Mouse (Mus musculus) intestine, embryonic 14.5 days (tissue): ENCODE measurements around the gene Smim5. TPM values are rescaled to one million over a fixed set of nuclear protein-coding genes. Genes with fewer than 3 reads are reported as not detected.
A peak's percentile ranks its signal among the peaks of the same experiment; 100 is the strongest.

Source experiments
- ATAC-seq: fragments of 200-750 bp; cut with Nextera tagmentation; replicated peaks from 2 replicates; pipeline ENCODE4 v1.8.0; 2017; ENCODE audit warnings: low read depth, moderate number of reproducible peaks, moderate TSS enrichment, moderate library complexity; ENCODE audit not compliant: low FRiP score, low TSS enrichment
- DNase-seq: peaks from one replicate; pipeline ENCODE4 v3.0.0-alpha.2; 2018; ENCODE audit warnings: low spot score
- H3K27ac ChIP-seq: fragments of 300-500 bp; sonication (generic); 2 replicates; pipeline ENCODE4 v1.5.1; 2014; ENCODE audit warnings: low read depth, mild to moderate bottlenecking, control low read depth
- H3K27me3 ChIP-seq: fragments of 300-500 bp; sonication (generic); replicated peaks from 2 replicates; pipeline ENCODE4 v1.6.1; 2014; ENCODE audit warnings: low read length, control low read depth; ENCODE audit not compliant: control insufficient read depth, insufficient read depth
- H3K36me3 ChIP-seq: fragments of 300-500 bp; sonication (generic); 2 replicates; pipeline ENCODE4 v1.6.1; 2014; ENCODE audit warnings: low read length, control low read depth; ENCODE audit not compliant: control insufficient read depth, insufficient read depth
- H3K4me1 ChIP-seq: fragments of 300-500 bp; sonication (generic); replicated peaks from 2 replicates; pipeline ENCODE4 v1.6.1; 2014; ENCODE audit warnings: low read length, control low read depth, mixed read lengths; ENCODE audit not compliant: control insufficient read depth, insufficient read depth
- H3K4me2 ChIP-seq: fragments of 300-500 bp; sonication (generic); 2 replicates; pipeline ENCODE4 v1.6.1; 2014; ENCODE audit warnings: low read length
- H3K4me3 ChIP-seq: fragments of 300-500 bp; sonication (generic); 2 replicates; pipeline ENCODE4 v1.5.1; 2014; ENCODE audit warnings: low read depth, low read length, control low read depth, mixed read lengths
- H3K9ac ChIP-seq: fragments of 300-500 bp; sonication (generic); 2 replicates; pipeline ENCODE4 v1.6.1; 2014; ENCODE audit warnings: mild to moderate bottlenecking, low read length
- H3K9me3 ChIP-seq: fragments of 300-500 bp; sonication (generic); 2 replicates; pipeline ENCODE4 v1.6.1; 2016; ENCODE audit warnings: low read length, control low read depth; ENCODE audit not compliant: control insufficient read depth
- WGBS: fragments of 180-500 bp; shearing (Covaris S2); extraction: QIAGEN DNeasy Blood & Tissue Kit; methylation state at CpG from one replicate; pipeline ENCODE4 v1.1.7; 2014; 5-methylcytosine and 5-hydroxymethylcytosine counted together
- polyA plus RNA-seq: library from polyadenylated mRNA; unstranded; fragments of >200 nt; fragmentation: Nextera tagmentation; extraction: Ambion mirVana; gene quantifications from 2 replicates; pipeline ENCODE4 v1.2.1, GENCODE M21; 2014

The Smim5 gene
- polyA plus RNA-seq, 1 experiment from 2014 or later = 2.5 TPM

DNA sequence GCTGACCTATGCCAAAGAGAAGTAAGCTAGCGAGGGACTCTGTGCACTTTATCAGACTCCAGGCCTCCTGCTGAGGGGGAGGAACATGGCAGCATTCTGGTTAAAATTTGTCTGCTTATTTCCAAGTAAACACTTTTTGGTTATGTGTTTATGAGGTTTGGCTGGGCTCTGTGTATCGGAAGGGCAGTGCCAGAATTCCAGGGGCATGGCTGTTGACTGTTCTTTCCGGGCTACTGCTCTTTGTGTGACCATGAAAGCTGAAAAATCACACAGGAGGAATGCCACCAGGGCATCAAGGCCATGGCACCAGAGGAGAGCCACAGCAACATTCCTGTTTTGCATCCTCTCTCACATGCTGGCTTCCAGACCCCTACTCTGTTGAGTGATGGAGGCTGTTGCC is 6.3 kb downstream of the Smim5 start:
- no peak for DNase-seq
- WGBS = 76% methylated on average over 3 of the region's 3 CpGs
- Histone ChIP-seq H3K36me3 (no peaks in the 10 kb centered on the region; the same call in 1 of the 2 replicates), H3K4me3 (no peak overlapping the region), H3K27me3 (no peaks in the 10 kb centered on the region), H3K4me2 (no peak overlapping the region), H3K9me3 (no peaks in the 10 kb centered on the region), H3K9ac (no peak overlapping the region), H3K4me1 (peaks cover 15% of the 10 kb centered on the region), H3K27ac (no peak overlapping the region)
- no peak for ATAC-seq

DNA sequence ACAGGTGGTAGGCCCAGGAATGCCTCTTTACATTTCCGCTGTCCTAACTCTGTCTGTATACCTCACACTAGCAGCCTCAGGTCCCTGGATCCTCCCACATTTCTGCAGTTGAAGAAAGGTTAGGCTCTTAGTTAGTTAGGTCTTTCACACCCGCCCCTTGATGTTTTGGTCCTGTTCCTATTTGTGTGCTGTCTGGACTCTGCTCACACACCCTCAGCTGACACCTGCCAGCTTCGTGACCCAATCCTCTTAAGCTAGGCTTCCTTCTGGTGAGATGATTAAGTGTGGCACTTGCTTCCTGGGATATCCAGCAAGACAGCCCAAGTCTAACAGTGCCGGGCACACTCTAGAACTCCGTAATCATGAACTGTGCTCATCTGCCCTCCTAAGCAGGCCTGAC is 6.8 kb downstream of the Smim5 start:
- H3K9ac ChIP-seq = no peak overlapping the region
- no peaks in the 10 kb centered on the region for H3K27me3 ChIP-seq
- H3K4me3 ChIP-seq = no peak overlapping the region
- DNase-seq = no peak
- H3K4me2 ChIP-seq = no peak overlapping the region
- ATAC-seq = no peak
- peaks cover 15% of the 10 kb centered on the region for H3K4me1 ChIP-seq
- H3K27ac ChIP-seq = no peak overlapping the region
- no peaks in the 10 kb centered on the region; the same call in 1 of the 2 replicates for H3K36me3 ChIP-seq
- WGBS = 91% methylated on average over 5 of the region's 5 CpGs
- no peaks in the 10 kb centered on the region for H3K9me3 ChIP-seq

DNA sequence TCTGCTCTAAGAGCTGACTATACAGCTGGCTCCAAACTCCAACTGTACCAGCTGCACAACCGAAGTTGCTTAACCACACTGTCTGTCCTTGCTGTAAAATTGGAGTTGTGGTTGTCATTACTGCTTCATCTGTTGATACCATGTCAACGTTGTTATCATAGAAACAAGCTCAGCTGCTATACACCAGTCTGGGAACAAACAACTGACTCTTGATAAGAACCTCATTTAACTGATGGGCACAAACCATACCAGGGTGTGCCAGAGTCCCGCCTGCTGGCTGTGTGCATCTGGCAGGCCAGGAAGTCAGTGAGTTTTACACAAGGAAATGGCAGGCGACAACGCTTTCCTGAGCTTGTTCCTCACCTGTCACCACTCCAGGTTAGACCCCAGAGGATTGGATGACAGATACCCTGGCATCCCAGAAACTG is 11.4 kb downstream of the Smim5 start:
- 79% methylated on average over 5 of the region's 5 CpGs for WGBS

DNA sequence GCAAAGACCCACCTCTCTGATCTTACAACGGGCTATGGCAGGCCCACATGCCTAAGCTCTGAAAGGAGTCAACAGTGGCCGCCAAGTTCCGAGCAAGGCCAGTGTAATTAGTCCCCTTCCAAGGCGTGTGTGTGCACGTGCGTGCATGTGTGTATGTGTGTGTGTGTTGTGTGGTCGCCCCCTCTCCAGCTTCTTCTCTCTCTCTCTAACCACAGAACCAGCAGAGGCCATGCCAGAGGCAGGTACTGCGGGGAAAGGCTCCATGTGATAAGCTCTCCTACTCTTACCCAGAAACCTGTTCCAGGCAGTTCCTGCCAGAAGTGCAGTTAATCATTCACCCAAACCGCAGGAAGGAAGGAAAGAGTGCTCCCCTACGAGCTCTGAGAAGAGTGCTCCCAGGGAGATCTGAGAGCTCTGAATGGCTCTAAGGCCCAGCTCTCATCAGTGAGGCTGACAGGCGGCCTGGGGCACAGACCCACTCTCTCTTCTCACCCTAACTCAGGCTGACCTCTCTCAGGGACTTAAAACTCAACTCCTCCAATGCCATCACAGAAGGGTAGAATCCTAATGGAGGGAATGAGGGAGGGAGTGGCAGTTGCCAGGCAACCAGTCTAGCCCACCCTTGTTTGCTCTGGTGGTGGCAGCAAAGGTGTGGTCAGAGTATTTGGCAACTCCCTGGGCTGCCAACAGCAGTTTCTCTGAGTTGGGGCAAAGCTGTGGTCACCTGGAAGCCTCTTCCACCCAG is 12.0 kb downstream of the Smim5 start, which contains the start of gene Smim6:
Gene Smim6 (plus strand): TSS at position 386 of the 745 bp plus-strand sequence.
- Histone ChIP-seq H3K9me3 (no peaks in the 10 kb centered on the region), H3K36me3 (peaks cover 16% of the 10 kb centered on the region), H3K27ac (peak within 1 kb of the TSS; percentile 89), H3K4me3 (peak within 1 kb of the TSS; percentile 24), H3K4me1 (no peaks in the 10 kb centered on the region), H3K27me3 (no peaks in the 10 kb centered on the region), H3K9ac (no peak within 1 kb of the TSS), H3K4me2 (peak within 1 kb of the TSS; percentile 41)
- ATAC-seq (peak; percentile 88), DNase-seq (peak; percentile 73)
- 53% methylated on average over 11 of the region's 11 CpGs for WGBS

More for the DNA sequence above, 11.4 kb downstream of the Smim5 start:
- no peak overlapping the region for H3K4me2 ChIP-seq
- no peaks in the 10 kb centered on the region for H3K27me3 ChIP-seq
- ATAC-seq (no peak; the same call in 1 of the 2 replicates), DNase-seq (no peak)
- no peaks in the 10 kb centered on the region for H3K4me1 ChIP-seq
- peak overlapping the region; percentile 89 for H3K27ac ChIP-seq
- no peak overlapping the region for H3K4me3 ChIP-seq
- H3K9me3 ChIP-seq = no peaks in the 10 kb centered on the region
- peaks cover 16% of the 10 kb centered on the region for H3K36me3 ChIP-seq
- H3K9ac ChIP-seq = no peak overlapping the region

DNA sequence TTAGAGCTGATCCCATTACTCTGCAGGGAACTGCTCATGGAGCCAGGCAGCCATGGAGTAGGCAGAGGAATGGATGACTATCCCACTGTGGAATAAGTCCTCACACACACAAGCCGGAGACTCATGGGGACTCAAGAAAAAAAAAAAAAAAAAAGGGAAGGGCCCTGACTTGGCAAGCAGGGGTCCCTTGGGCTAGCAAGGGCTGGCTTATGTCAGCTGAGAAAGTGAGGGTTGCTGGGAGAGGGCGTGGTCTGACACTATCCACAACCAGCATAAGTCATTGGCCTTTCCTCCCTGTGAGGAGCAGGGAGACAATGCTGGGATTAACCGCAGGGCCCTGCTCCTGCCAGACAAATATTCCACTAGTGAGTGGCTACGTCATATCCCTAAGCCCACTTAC is 16.8 kb downstream of the Smim5 start:
- H3K9ac ChIP-seq = no peak overlapping the region
- no peak overlapping the region for H3K27ac ChIP-seq
- H3K27me3 ChIP-seq = no peaks in the 10 kb centered on the region
- whole genome bisulfite sequencing = 88% methylated on average over 4 of the region's 4 CpGs
- peaks cover 21% of the 10 kb centered on the region for H3K36me3 ChIP-seq
- no peak for ATAC-seq
- no peaks in the 10 kb centered on the region for H3K9me3 ChIP-seq
- no peak overlapping the region for H3K4me2 ChIP-seq
- no peak overlapping the region for H3K4me3 ChIP-seq
- DNase-seq = no peak
- H3K4me1 ChIP-seq = no peaks in the 10 kb centered on the region

DNA sequence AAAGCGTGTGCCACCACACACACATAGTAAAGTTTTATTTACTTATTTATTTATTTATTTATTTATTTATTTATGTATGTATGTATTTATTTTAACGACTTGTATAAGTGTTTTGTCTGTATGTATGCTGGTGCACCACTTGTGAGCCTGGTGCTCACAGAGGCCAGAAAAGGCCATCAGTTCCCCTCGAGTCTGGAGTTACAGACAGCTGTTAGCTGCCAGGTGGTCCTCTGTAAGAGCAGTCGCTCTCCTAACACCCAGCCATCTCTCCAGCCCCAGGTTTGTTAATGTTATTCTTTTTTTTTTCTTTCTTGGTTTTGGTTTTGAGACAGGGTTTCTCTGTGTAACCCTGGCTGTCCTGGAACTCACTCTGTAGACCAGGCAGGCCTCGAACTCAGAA is 18.9 kb downstream of the Smim5 start:
- 76% methylated on average over 5 of the region's 5 CpGs for WGBS
- no peak overlapping the region for H3K4me3 ChIP-seq

DNA sequence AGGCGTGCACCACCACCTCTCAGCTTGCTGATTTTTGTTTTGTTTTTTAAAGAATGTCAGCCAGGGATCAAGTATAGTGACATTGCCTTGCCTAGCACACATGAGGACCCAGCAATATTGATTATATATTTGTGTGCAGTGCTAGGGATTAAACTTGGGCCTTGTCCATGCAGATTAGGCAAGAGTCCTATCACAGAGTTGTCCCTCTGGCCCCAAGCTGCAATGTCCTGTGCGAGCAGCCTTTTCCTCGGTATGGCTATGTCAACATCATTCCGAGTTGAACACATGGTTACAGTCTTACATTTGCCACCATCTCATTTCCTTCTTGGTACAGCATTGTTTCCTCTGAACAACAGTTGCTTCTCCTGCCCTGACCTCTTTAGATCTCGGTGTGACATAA is 19.3 kb downstream of the Smim5 start:
- no peak for DNase-seq
- ATAC-seq = no peak
- H3K4me2 ChIP-seq = no peak overlapping the region
- no peak overlapping the region for H3K27ac ChIP-seq
- H3K4me3 ChIP-seq = no peak overlapping the region
- no peak overlapping the region for H3K9ac ChIP-seq
- peaks cover 34% of the 10 kb centered on the region for H3K36me3 ChIP-seq
- 88% methylated on average over 5 of the region's 5 CpGs for WGBS
- H3K9me3 ChIP-seq = no peaks in the 10 kb centered on the region
- no peaks in the 10 kb centered on the region for H3K27me3 ChIP-seq
- H3K4me1 ChIP-seq = no peaks in the 10 kb centered on the region

More for the DNA sequence above, 18.9 kb downstream of the Smim5 start:
- DNase-seq = no peak
- H3K9me3 ChIP-seq = no peaks in the 10 kb centered on the region
- no peaks in the 10 kb centered on the region for H3K4me1 ChIP-seq
- no peak overlapping the region for H3K4me2 ChIP-seq
- H3K36me3 ChIP-seq = peaks cover 31% of the 10 kb centered on the region
- H3K9ac ChIP-seq = no peak overlapping the region
- ATAC-seq = no peak
- no peaks in the 10 kb centered on the region for H3K27me3 ChIP-seq
- H3K27ac ChIP-seq = no peak overlapping the region

DNA sequence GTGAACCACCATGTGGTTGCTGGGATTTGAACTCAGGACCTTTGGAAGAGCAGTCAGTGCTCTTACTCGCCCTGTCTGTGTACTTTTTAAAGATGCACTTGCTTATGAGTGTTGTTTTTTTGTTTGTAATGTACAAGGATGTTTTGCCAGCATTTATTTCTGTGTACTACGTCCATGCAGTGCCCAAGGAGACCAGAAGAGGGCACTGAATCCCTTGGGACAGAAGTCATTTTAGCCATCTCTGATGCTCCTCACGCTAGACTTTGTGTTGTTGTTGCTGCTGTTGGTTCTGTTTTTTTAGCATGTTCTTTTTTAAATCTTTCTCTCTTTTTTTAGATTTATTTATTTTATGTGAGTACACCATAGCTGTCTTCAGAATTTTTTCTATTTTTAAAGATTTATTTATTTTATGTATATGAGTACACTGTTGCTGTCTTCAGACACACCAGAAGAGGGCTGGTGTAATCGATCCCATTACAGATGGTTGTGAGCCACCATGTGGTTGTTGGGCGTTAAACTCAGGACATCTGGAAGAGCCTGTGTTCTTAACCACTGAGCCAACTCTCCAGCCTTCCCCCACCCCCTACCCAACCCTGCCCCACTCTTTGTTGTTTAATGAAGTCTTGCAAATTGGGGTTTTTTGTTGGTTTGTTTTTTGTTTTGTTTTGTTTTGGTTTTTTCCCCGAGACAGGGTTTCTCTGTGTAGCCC is 20.5 kb downstream of the Smim5 start:
- H3K4me3 ChIP-seq = no peak overlapping the region
- 44% methylated on average over 6 of the region's 6 CpGs for WGBS
- no peak overlapping the region for H3K4me2 ChIP-seq
- peaks cover 31% of the 10 kb centered on the region for H3K36me3 ChIP-seq
- no peaks in the 10 kb centered on the region for H3K9me3 ChIP-seq
- ATAC-seq (0 out of 2 replicates have a peak, but pooled peaks have one; percentile 53), DNase-seq (peak; percentile 74)
- H3K4me1 ChIP-seq = no peaks in the 10 kb centered on the region
- no peaks in the 10 kb centered on the region for H3K27me3 ChIP-seq
- H3K9ac ChIP-seq = no peak overlapping the region
- H3K27ac ChIP-seq = no peak overlapping the region
